Mouse (Mus musculus) adrenal gland, adult 8-10 months (tissue): ENCODE data around the gene Nek6. TPM values are rescaled to one million over a fixed set of nuclear protein-coding genes. Genes with fewer than 3 reads are reported as not detected.

Experiments used
- DNase-seq: peaks from one replicate; pipeline ENCODE4 v3.0.0; 2022
- microRNA-seq, 2 experiments: library from miRNA; unstranded; fragments of <30 nt; microRNA quantifications; one replicate each; pipeline ENCODE4 v1.2.0; 2022
- total RNA-seq, 4 experiments: library from RNA; stranded (reverse); gene quantifications; 2 replicates each; pipeline ENCODE4 v1.2.4; 2022

Gene Nek6
- total RNA-seq, 4 experiments from 2014 or later: 9.3 to 27.3 (median 18.6) TPM

DNA sequence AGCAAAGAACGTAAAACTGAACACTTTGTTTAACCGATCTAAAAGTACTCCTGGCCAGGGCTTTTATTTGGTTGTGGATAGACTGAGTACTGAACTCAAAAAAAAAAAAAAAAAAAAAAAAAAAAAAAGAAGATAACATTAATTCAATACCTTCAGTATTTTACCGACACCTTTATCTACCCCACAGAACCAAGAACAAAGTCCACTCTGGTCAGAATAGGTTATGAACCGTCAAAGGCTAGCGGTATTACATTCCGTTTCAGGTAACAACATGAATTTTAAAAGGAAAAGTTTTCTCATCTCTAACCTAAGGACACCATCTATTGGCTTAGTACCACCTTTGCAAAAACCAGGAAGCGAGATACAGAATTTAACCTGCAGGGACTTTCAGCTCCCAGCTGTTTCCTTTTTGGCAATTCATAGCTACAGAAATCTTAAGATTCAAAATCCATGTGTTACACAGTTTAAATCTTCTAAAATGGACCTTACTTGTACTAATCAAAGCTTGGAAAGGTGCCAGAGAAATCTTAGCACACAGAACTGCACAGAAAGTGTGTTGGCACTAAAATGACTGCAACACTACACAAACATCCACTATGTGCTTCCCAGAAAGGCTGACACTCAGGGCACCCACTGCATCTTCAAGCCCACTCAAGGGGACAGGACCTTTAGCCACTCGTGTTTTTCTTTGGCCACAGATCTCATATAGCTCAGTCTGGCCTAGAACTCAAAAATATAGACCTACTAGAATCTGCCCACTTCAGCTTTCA, 112.6 kb downstream of the Nek6 start:
- DNase-seq: no peak

DNA sequence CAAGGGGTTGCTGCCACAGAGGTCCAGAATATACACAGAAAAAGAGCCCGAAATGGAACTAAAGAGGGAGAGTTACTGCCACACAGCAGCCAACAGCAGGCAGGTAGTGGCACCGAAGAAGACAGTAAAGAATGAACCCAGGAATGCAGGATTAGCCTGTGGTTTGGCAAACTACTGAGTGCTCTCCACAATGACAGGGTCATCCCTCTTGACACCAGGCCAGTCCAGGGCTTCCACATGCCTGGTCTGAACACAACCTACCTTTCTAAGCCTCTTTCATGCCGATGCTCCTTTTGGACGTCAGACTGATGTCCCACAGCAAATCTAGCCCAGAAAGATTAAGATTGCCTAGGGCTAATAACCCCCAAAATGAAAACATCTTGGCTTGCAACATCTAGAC, 117.4 kb downstream of the Nek6 start:
- DNase-seq: no peak

DNA sequence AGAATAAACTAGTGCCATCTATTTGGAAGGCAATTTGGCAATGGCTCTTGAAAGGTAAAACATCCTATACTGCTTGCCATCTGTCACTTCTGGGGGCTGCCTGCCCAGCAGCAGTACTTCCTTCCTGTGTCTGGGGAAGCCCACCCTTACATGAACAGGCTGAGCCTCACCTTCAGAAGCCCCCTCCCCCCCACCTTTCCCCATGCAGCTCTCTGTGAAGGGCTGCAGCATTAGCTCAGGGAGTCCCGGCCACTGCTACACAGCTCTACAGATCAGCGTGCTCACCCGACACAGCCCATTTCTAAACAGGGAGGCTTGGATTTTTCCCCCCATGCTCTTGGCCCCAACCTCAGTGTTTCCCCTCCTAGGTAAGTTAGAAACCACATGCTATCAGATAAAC, 118.0 kb downstream of the Nek6 start:
- no peak for DNase-seq

DNA sequence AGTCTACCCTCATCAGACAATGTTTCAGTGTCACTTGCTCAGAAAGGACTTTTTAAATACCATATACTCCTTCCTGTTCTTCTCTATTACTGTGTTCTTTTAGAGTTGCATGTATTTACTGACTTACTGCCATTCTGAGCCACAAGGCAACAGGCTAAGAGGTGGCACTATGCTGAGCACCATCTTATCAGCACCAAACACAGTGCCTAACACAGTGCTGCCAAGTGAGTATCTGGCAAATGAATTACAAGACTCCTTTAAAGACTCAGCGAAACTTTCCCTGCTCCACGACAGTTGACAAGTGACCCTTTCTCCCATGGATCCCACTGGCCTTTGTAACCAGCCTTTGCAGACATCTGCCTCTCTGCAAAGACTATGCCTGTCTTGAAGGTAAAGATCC, 119.1 kb downstream of the Nek6 start:
- DNase-seq: no peak

DNA sequence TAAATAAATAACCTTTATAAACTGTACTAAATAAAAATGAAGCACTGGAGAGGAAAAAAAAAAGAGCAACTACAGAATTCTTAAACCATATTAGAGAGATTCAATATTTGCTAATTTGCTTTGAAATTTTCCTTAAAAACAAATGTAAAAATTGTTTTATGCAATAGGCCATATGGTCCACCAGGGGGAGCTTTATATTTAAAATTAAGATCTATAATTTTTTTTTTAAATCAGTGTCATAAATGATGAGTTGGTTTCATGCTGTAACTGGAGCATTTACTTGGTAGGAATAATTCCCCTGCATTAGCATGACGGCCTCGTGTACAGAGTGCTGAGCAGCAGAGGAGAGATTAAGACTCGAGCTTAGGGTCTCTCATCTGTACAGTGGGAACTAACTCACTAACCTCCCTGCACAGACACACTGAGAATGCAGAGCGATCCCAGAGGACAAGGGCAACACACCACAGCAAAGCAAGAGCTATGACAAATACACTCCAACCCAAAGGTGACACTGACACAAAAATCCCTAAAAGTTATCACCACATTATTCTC, 126.3 kb downstream of the Nek6 start:
- DNase-seq: no peak

DNA sequence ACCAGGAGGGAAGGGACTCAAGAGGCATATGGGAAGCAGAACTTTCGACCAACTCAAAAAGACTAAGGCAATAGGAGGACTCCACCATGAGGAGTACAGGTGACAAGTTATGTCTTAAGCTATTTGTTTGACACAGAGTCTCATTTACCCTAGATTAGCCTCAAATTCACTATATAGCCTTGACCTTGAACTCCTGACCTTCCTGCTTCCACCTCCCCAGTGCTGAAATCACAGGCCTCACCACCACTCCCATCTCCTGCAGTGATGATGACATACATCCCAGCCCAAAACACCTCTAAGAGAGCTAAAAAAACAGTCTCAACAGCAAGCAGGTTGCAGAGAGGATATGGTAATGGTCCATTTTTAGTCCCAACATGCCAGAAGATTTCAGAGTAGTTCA, 130.3 kb downstream of the Nek6 start:
- no peak for DNase-seq

DNA sequence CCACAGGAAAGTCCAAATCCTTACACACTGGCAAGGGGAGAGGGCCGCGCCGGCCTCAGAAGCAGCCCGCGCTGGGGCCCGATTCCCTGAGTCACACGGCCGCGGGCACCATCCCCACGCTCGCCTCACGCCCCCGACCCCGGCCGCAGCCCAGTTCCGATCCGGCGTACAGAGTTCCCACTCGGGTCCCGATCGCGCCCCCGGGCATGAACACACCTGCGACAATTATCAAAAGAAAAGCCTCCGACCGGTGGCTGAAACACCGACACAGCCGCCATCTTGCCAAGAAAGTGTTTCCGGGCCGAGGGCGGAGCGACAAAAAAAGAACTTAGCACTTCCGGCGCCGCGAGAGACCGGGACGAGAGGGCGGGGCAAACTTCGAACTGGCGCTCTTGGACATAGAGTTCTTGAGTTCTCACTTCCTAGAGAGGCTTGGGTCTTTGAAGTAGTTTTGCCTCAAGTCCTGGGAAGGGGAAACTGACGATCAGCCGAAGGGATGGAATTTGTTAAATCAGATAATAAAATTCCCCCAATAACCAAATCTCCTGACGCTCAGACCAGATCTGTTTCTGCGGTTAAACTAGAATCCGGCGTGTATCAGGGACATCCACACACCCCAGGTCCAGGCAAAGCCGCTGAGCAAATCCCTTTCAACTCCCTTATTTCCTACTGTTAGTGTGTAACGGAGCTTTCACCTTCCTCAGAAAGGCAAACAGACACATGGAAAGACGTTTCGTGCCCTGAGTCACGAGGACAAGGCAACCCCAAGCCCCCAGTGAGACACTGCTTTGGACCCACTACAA, 132.4 kb downstream of the Nek6 start, which contains the start of gene Psmb7:
Gene Psmb7 (minus strand): TSS at position 463 of the 803 bp plus-strand sequence.
- DNase-seq: peak; percentile 85

Small RNA genes lying within 50 kb of the gene (microRNA-seq; reads per million reads assigned to microRNA genes)
- gene Gm27634: 0 reads per million in 2 experiments

Other genes with a start within 250 kb of the Nek6 start
- 10 to 100 TPM; 27.9 to 41.0 (median 32.3) TPM for gene Dennd1a, start 224.3 kb upstream of the Nek6 start, total RNA-seq
- not detected for gene Lhx2, start 172.4 kb upstream of the Nek6 start, total RNA-seq
- 100 to 1,000 TPM; 232 to 337 (median 283) TPM for gene Psmb7, start 132.4 kb downstream of the Nek6 start, total RNA-seq
- gene Nr5a1, start 202.9 kb downstream of the Nek6 start, total RNA-seq: 100 to 1,000 TPM; 272 to 809 (median 569) TPM